Mouse (Mus musculus): ENCODE data around the gene Tcp10b. TPM values are rescaled to one million over a fixed set of nuclear protein-coding genes. Genes with fewer than 3 reads are reported as not detected.
"Not testable (repeated sequence)": the region's sequence is repeated elsewhere in the genome, so short reads cannot be mapped to it uniquely, and the experiment has no call there.

Gene Tcp10b
- 0.15 and 0.41 TPM in 2 replicates for polyA plus RNA-seq (2016; fragmentation: Nextera tagmentation; extraction: Ambion mirVana)

GRCm38 (mm10) chr17:13060804-13061203, at the start of gene Tcp10b:
Gene Tcp10b, plus strand, starts transcription at chr17:13061104.
- not testable (repeated sequence) for H3K4me1 ChIP-seq; H3K4me2 ChIP-seq; H3K36me3 ChIP-seq (replicated peaks); H3K4me3 ChIP-seq (replicated peaks); H3K9ac ChIP-seq; H3K27ac ChIP-seq; ATAC-seq (ENCODE audit: low FRiP score); H3K27me3 ChIP-seq; H3K9me3 ChIP-seq
- WGBS = 92% methylated on average over 4 of the region's 4 CpGs

GRCm38 (mm10) chr17:13013316-13013715, 47.6 kb upstream of the Tcp10b start:
- Histone ChIP-seq H3K9ac (no peak overlapping the region), H3K36me3 (replicated peaks) (peaks cover 42% of the 10 kb centered on the region), H3K27me3 (no peaks in the 10 kb centered on the region), H3K27ac (no peak overlapping the region), H3K4me1 (peaks cover 9% of the 10 kb centered on the region), H3K4me3 (replicated peaks) (no peak overlapping the region), H3K4me2 (no peak overlapping the region), H3K9me3 (no peaks in the 10 kb centered on the region)
- 83% methylated on average over 3 of the region's 3 CpGs for WGBS
- ATAC-seq (ENCODE audit: low FRiP score) = no peak

- 81% methylated on average over 4 of the region's 12 CpGs for WGBS
Observed at GRCm38 (mm10) chr17:13036627-13037192, 24.2 kb upstream of the Tcp10b start.

GRCm38 (mm10) chr17:13043846-13044673, 16.8 kb upstream of the Tcp10b start:
- H3K4me3 ChIP-seq (replicated peaks); H3K36me3 ChIP-seq (replicated peaks); H3K27me3 ChIP-seq; H3K27ac ChIP-seq; H3K9me3 ChIP-seq; H3K4me2 ChIP-seq; H3K9ac ChIP-seq; H3K4me1 ChIP-seq: not testable (repeated sequence)
- 3% methylated on average over 4 of the region's 4 CpGs for WGBS
- peak; percentile 80 for ATAC-seq (ENCODE audit: low FRiP score)

More at GRCm38 (mm10) chr17:13036627-13037192, 24.2 kb upstream of the Tcp10b start:
- H3K9ac ChIP-seq; H3K36me3 ChIP-seq (replicated peaks); H3K9me3 ChIP-seq; ATAC-seq (ENCODE audit: low FRiP score); H3K27ac ChIP-seq; H3K4me3 ChIP-seq (replicated peaks); H3K27me3 ChIP-seq; H3K4me2 ChIP-seq; H3K4me1 ChIP-seq: not testable (repeated sequence)

- not testable (repeated sequence) for H3K36me3 ChIP-seq (replicated peaks); H3K27ac ChIP-seq; H3K4me1 ChIP-seq; H3K4me3 ChIP-seq (replicated peaks); H3K9ac ChIP-seq; H3K9me3 ChIP-seq; ATAC-seq (ENCODE audit: low FRiP score); H3K27me3 ChIP-seq; H3K4me2 ChIP-seq
- WGBS = 75% methylated on average over 2 of the region's 8 CpGs
Observed at GRCm38 (mm10) chr17:13052124-13052813, 8.6 kb upstream of the Tcp10b start, which contains the start of gene Gpr31b. Gene Gpr31b, minus strand, starts transcription at chr17:13052296.

- not testable (repeated sequence) for ATAC-seq (ENCODE audit: low FRiP score); H3K4me1 ChIP-seq; H3K9ac ChIP-seq; H3K27me3 ChIP-seq; H3K4me2 ChIP-seq; H3K36me3 ChIP-seq (replicated peaks); H3K27ac ChIP-seq; H3K9me3 ChIP-seq; H3K4me3 ChIP-seq (replicated peaks)
- 90% methylated on average over 7 of the region's 7 CpGs for WGBS
Observed at GRCm38 (mm10) chr17:13062882-13063281, 2.0 kb downstream of the Tcp10b start.

GRCm38 (mm10) chr17:13067864-13068385, 7.0 kb downstream of the Tcp10b start:
- H3K4me1 ChIP-seq; ATAC-seq (ENCODE audit: low FRiP score): not testable (repeated sequence)
- 87% methylated on average over 1 of the region's 4 CpGs for WGBS

GRCm38 (mm10) chr17:13069227-13069626, 8.3 kb downstream of the Tcp10b start:
- H3K27ac ChIP-seq; H3K9ac ChIP-seq; H3K4me2 ChIP-seq; H3K36me3 ChIP-seq (replicated peaks); H3K4me3 ChIP-seq (replicated peaks); H3K9me3 ChIP-seq; H3K4me1 ChIP-seq; ATAC-seq (ENCODE audit: low FRiP score); H3K27me3 ChIP-seq: not testable (repeated sequence)
- WGBS = 82% methylated on average over 3 of the region's 5 CpGs

More at GRCm38 (mm10) chr17:13067864-13068385, 7.0 kb downstream of the Tcp10b start:
- H3K9me3 ChIP-seq; H3K4me3 ChIP-seq (replicated peaks); H3K9ac ChIP-seq; H3K27me3 ChIP-seq; H3K27ac ChIP-seq; H3K36me3 ChIP-seq (replicated peaks); H3K4me2 ChIP-seq: not testable (repeated sequence)

GRCm38 (mm10) chr17:13091510-13091909, 30.6 kb downstream of the Tcp10b start:
- not testable (repeated sequence) for H3K9me3 ChIP-seq; H3K4me3 ChIP-seq (replicated peaks); H3K9ac ChIP-seq; ATAC-seq (ENCODE audit: low FRiP score); H3K4me1 ChIP-seq; H3K27me3 ChIP-seq; H3K27ac ChIP-seq; H3K36me3 ChIP-seq (replicated peaks); H3K4me2 ChIP-seq
- WGBS = 100% methylated on average over 1 of the region's 1 CpGs

- not testable (repeated sequence) for H3K9me3 ChIP-seq; H3K9ac ChIP-seq; H3K27me3 ChIP-seq; H3K36me3 ChIP-seq (replicated peaks); H3K4me3 ChIP-seq (replicated peaks); H3K27ac ChIP-seq; H3K4me1 ChIP-seq; ATAC-seq (ENCODE audit: low FRiP score); H3K4me2 ChIP-seq
- WGBS = 47% methylated on average over 6 of the region's 8 CpGs
Observed at GRCm38 (mm10) chr17:13092100-13092764, 31.3 kb downstream of the Tcp10b start.

- 95% methylated on average over 2 of the region's 4 CpGs for WGBS
- not testable (repeated sequence) for ATAC-seq (ENCODE audit: low FRiP score)
Observed at GRCm38 (mm10) chr17:13092960-13093359, 32.1 kb downstream of the Tcp10b start.

GRCm38 (mm10) chr17:13106563-13106962, 45.7 kb downstream of the Tcp10b start:
- not testable (repeated sequence) for H3K9me3 ChIP-seq; H3K27ac ChIP-seq; H3K4me1 ChIP-seq; H3K4me2 ChIP-seq; H3K36me3 ChIP-seq (replicated peaks); ATAC-seq (ENCODE audit: low FRiP score); H3K4me3 ChIP-seq (replicated peaks); H3K9ac ChIP-seq; H3K27me3 ChIP-seq
- WGBS = 91% methylated on average over 5 of the region's 5 CpGs

More at GRCm38 (mm10) chr17:13092960-13093359, 32.1 kb downstream of the Tcp10b start:
- H3K4me2 ChIP-seq; H3K27me3 ChIP-seq; H3K27ac ChIP-seq; H3K36me3 ChIP-seq (replicated peaks); H3K9ac ChIP-seq; H3K4me1 ChIP-seq; H3K9me3 ChIP-seq; H3K4me3 ChIP-seq (replicated peaks): not testable (repeated sequence)

All from forebrain, embryonic 12.5 days (tissue).